Mouse (Mus musculus) mature B cell (primary cell): ENCODE data around the gene Sdhc.
"Not testable (repeated sequence)": the region's sequence is repeated elsewhere in the genome, so short reads cannot be mapped to it uniquely, and the experiment has no call there.

Experiments
- in situ Hi-C: fragments of 300-500 bp; cut with MboI; formaldehyde crosslinking; loops from 2 replicates; pipeline ENCODE4 v1.14.3; 2019

Gene Sdhc

GRCm38 (mm10) chr1:171112986-171113385 is 37.4 kb downstream of the Sdhc start:
- in situ Hi-C loops, result no loop called here

DNA sequence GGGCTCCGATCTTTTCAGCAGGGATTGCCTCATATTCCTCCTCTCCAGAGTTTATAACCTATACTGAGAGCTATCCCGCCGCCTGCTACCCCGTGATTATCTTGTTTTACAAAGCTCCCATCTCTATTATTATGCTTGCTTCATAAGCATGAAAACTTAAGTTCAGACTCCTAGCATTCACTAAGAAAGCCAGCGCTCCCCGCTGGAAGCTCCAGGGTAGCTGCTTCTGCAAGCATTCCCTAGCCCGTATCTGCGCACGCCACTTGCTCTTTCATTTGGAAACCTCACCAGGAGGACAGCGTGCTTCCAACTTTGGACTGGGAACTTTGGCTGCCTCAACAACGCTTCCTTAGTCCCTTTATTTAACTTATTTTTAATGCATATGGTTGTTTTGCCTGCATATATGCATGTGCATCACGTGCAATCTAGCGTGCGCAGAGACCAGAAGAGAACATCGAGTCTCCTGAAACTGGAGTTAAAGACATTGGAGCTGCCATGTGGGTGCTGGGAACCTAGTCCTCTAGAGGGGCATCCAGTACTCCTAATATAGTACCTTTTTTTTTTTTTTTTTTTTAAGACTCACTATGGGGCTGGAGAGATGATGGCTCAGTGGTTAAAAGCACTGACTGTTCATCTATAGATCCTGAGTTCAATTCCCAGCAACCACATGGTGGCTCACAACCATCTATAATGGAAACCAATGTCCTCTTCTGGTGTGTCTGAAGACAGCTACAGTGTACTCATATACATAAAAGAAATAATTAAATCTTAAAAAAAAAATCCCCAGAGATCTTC is 38.4 kb downstream of the Sdhc start:
- in situ Hi-C loops, result no loop called here

GRCm38 (mm10) chr1:171111020-171111780 is 39.2 kb downstream of the Sdhc start:
- in situ Hi-C loops, result no loop called here

DNA sequence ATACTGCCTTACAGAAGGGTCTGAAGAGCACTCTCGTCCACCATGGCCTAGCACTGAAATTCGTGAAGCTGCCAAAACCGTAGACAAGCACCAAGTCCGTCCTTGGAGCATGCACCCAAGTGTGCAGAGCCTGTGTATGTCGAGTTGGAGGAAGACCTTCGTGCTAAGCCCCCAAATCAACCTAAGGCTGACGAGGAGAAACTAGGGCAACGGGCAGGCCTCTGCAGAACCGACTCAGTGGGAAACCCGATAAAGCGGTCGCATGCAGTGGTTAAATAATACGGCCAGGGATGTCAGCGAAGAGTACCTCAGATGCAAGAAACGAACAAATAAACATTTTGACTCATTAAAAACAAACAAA is 39.8 kb downstream of the Sdhc start:
- in situ Hi-C loops, result no loop called here

DNA sequence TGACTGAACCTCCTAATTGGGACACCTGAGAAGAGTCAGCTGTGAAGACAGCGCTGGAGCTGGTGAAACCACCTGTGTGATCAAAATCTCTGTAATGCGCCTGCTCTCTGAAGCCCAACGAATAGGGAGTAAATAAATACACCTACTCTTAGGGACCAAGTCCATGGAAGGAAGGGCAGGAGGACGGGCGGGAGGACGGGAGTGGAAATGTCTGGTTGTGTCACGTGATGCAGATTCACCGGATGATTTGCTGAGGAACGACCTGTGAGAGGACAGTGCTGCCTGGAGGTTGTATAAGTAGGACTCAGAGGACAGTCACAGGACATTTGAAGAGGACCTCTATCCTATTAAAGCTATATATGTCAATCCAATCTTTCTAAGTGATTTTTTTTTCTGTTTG is 40.8 kb downstream of the Sdhc start:
- in situ Hi-C loops, result loop anchor here (10.0 kb wide), 1 partner anchor 215 kb away; no protein-coding TSS in a partner anchor

DNA sequence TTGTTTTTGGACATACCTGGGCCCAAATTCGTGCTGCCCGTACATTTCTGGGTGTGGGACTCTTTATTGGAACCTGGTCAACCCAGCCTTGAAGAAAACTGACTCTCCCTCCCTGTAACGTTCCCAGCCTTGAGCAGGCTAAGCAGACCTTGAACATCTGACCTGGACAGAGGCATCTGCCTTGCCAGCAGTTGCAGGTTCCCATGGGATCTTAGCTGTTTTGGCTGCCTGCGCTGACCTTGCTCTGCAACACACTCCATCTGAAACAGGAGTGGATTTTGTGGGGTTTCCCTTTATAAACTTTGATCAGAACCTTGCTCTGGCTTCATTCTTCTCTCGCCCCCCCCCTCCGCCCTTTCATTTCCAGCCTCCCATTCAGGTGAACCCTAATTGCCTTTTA is 45.2 kb downstream of the Sdhc start:
- in situ Hi-C loops, result loop anchor here (10.0 kb wide), 1 partner anchor 210 kb away; no protein-coding TSS in a partner anchor

DNA sequence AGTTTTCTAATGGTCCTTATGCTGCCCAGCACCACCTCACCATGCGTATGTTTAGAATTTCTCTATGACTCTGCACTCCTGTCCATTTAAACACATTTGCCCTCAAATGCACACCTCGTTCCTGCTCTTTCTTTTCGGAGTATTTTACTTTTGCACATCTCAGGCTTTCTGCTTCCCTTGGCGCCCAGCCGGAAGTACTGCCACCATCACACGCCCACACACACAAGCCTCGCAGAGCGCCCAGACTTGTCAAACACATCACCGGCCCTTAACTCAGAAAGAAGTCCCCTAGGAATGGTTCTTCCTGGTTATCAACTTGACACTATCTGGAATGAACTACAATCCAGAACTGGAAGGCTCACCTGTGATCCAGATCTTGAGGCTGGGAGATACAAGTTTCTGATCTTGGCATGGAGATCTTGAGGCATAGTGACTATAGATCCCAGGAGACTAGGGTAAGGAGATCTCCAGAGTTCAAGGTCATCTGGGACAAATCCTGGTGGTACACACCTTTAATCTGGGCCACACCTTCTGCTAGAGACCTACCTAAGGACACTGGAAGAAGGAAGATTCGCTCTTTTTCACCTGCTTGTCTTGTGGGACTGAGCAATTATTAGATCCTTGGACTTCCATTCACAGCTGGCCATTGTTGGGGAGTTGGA is 47.1 kb downstream of the Sdhc start:
- in situ Hi-C loops, result loop anchor here (5.0 to 10.0 kb wide), 2 partner anchors 51 to 209 kb away; no protein-coding TSS in a partner anchor

DNA sequence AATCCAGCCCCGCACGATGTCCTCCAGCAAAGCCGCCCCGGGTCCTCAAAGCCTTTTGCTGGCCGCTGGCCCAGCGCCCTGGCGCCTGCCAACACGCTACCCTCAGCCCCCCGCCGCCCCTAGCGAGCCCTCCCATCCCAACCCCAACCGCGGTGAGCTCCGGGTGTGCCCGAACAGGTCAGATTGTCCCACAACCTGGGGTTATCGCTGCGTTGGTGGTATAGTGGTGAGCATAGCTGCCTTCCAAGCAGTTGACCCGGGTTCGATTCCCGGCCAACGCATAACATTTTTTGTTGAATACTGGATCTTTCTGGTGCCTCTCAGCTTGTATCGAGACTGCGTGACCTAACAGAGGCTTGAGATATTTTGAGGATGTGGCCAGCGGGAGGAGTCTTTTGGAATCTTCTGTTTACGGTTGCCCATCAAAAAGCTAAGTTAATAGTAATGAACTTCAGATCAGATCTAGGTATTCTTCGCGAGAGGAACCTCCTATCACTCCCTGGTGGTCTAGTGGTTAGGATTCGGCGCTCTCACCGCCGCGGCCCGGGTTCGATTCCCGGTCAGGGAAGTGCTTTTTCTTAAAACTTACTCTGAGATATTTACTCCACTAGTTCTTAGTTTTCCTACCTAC is 47.7 kb downstream of the Sdhc start:
- in situ Hi-C loops, result loop anchor here (5.0 to 10.0 kb wide), 2 partner anchors 50 to 208 kb away; no protein-coding TSS in a partner anchor

GRCm38 (mm10) chr1:171101733-171102546 is 48.5 kb downstream of the Sdhc start:
- in situ Hi-C loops, result loop anchor here (5.0 to 10.0 kb wide), 2 partner anchors 50 to 207 kb away; no protein-coding TSS in a partner anchor

DNA sequence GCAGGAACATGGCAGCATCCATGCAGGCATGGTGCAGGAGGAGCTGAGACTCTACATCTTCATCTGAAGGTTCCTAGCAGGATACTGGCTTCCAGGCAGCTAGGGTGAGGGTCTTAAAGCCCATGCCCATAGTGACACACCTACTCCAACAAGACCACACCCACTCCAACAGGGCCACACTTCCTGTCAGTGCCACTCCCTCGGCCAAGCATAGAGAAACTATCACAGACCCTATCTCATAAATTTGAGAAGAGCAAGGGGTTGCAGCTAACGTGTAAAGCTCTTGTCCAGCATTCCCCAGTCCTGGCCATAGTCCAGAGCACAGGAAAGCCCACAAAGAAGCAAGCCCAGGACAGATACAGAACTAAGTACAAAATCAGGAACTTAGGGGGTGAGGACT is 49.4 kb downstream of the Sdhc start:
- in situ Hi-C loops, result loop anchor here (5.0 to 10.0 kb wide), 2 partner anchors 49 to 206 kb away; no protein-coding TSS in a partner anchor

DNA sequence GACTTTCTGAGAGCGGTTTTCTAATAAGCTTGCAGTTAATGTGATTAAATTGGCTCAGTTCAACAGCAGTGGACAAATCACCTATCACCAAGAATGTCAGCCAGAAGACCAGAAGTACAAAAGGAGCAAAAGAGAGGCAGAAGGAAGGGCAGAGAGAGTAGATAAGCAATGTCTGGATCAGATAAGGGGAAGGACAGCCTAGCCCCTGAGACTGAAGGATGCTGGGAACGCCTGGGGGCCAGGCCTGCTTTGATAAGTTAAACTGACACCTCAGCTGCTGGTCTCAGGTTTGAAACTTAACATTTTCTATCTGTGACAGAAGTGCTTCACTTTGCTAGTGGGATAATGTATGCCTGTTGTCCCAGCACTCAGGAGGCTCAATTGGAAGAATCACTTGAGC is 52.8 kb downstream of the Sdhc start:
- in situ Hi-C loops, result no loop called here

GRCm38 (mm10) chr1:171097136-171097535 is 53.3 kb downstream of the Sdhc start:
- in situ Hi-C loops, result no loop called here

GRCm38 (mm10) chr1:171096110-171096964 is 54.1 kb downstream of the Sdhc start:
- in situ Hi-C loops, result no loop called here

DNA sequence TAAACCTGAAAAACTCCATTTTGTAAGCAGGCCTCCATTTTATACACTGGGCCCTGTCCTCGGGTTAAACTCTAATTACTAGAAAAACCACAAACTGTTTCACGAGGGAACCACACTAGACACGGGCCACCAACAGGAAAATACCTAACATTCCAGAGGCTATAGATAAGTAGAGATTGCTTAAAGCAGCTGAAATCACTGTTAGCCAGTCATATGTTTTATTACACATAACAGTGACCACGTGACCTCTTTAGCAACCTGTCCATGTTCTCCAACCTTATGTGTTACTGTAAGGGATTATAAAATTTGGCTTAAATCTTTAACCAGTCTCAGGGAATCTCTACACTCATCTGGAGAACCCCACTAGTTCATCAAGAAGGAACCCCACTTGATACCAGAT is 56.0 kb downstream of the Sdhc start:
- in situ Hi-C loops, result no loop called here

DNA sequence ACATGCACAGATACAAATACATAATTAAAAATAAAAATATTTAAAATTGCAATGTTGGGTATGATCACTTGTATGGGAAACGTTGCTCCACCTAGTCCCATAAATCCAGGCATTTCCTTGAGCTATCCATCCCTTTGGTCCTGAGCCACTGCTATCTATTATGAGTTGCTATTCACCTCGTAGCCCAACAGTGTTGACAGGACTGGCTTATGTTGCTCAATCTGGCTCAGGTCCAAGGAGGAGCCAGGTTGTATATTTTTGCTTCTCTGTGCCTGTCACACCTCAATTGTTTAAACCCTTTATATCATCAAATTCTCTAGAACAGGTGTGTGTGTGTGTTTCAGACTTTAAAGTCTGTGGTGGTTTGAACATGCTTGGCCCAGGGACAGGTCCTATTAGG is 59.6 kb downstream of the Sdhc start:
- in situ Hi-C loops, result no loop called here

- in situ Hi-C loops, result no loop called here
These were observed 60.5 kb downstream of the Sdhc start for GRCm38 (mm10) chr1:171089891-171090290.

- in situ Hi-C loops, result not testable (repeated sequence)
These were observed 62.0 kb downstream of the Sdhc start for GRCm38 (mm10) chr1:171088237-171088869.

DNA sequence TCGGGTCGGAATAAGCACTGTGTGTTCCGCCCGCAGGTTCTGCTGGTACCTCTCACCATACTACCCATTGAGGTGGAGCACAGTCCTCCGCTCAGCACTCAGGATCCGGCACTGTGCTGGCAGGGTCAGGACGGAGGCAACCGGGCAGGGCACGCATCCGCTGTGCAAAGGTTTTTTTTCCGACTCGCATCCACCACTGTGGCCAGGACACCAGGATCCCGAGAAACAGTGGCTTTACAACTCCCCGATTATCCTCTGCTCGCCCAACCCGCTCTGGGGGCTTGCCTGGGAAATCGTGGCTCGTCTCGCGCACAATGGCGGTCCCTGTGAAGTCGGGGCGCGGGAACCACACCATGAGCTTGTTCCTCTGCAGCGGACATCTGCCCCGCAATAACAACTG is 64.7 kb downstream of the Sdhc start:
- in situ Hi-C loops, result no loop called here

DNA sequence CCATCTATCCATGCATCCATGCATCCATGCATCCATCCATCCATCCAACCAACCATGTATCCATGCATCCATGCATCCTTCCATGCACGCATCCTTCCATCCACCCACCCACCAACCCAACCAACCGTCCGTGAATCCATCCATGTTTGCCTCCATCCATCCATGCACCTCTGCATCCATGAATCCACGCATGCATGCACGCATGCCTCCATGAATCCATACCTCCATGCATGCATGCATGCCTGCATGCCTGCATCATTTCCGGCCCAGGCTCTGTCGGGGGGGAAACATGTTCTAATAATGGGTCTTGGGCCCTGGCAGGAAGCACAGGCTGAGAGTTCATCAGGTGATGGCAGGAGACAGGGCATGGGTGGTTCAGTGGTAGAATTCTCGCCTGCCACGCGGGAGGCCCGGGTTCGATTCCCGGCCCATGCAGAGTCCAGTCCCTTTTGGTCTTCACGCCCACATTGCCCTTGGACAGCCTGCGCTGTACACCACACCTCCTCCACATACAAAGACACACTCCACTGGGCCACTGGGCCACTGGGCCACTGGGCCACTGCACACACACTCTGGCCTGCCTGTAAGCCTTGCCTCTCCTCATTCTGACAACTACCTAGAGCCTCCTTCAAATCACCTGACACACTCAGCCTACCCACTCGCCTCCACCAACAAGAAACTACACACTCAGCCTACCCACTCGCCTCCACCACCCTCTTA is 68.7 kb downstream of the Sdhc start:
- in situ Hi-C loops, result not testable (repeated sequence)
